Mouse (Mus musculus): Measurements from ENCODE around the gene Zfp866.

Zfp866 gene

DNA sequence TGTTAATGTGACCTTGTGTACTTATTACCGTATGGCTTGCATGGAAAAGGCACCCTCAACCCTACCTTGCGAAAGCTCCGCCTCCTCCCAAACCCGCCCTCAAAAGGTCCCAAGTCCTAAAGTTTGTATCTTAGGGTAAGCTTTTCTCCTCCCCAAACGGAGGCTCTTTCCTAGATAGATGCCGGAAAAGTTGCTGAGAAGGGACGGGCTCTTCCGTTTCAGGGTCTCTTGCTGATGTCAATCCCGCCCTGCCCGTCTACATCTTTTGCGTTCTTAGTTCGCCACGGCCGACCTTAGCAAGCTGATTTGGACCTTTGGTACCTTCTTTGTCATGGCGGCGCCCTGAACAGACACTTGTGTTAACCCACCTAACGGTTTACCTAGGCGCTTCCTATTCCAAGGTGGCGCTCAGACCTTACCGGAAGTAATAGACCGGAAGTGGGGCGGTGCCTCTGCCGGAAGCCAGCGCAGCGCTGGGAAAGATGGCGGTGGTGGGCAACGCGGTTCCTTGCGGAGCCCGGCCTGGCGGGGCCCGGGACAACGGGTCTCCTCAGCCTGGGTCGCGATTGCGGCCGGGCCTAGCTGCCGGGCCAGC, at the start of gene Zfp866, which contains the start of gene Atp13a1:
Gene Zfp866 (minus strand): TSS at position 406 of the 595 bp plus-strand sequence.
Gene Atp13a1 (plus strand): TSS at position 391 of the 595 bp plus-strand sequence.
- peak; percentile 88 to 90 for DNase-seq

DNA sequence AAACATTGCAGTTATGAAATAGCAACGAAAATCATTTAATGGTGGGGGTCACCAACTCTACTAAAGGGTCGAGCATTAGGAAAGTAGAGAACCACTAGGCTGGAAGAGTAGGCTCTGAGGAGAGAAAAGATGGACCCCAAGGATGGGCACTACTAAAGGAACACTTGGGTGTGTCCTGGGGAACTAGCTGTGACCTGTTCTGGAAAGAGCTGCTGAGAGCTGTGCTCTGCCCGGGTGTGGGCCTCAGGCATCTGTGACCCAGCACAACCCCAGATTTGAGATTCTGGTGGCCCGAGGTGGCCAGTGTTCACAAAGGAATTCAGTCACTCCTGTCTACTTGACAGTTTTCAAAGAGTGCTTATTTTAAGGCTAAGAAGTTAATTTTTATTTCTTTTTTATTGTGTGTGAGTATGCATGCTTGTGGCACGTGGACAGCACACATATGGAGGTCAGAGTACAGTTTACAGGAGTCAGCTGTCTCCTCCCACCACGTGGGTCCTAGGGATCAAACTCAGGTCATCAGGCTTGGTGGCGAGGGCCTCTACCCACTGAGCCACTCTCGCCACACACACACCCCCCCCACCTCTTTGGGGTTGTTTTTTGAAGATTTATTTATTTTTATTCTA, 46.2 kb upstream of the Zfp866 start:
- DNase-seq = no peak

- peak; percentile 94 to 97 for DNase-seq
These were observed 41.4 kb upstream of the Zfp866 start, which contains the start of gene Pbx4 for GRCm38 (mm10) chr8:69832298-69832853. TSS of gene Pbx4 (plus strand) at chr8:69832491.

DNA sequence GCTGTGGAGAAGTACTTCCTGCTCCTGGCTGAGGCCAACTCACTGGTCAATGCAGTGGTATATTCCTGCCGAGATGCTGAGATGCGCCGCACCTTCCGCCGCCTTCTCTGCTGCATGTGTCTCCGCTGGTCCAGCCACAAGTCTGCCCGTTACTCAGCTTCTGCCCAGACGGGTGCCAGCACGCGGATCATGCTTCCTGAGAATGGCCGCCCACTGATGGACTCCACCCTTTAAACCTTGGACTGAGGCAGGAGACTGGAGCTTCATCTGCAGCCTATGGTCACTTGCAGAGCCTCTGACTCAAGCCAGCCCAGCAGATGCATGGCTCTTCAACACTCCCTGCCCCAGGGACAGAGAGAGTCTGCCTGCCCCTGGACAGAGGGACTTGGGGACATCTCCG, 35.4 kb upstream of the Zfp866 start:
- DNase-seq = no peak

GRCm38 (mm10) chr8:69822386-69823191, 31.6 kb upstream of the Zfp866 start, which contains the start of gene Lpar2:
TSS of gene Lpar2 (plus strand) at chr8:69822429.
- DNase-seq = peak; percentile 74 to 82

- DNase-seq = peak; percentile 26 to 50
These were observed 31.0 kb upstream of the Zfp866 start for GRCm38 (mm10) chr8:69821971-69822385.

GRCm38 (mm10) chr8:69820466-69820865, 29.5 kb upstream of the Zfp866 start:
- no peak for DNase-seq

GRCm38 (mm10) chr8:69815396-69815795, 24.4 kb upstream of the Zfp866 start:
- no peak for DNase-seq

DNA sequence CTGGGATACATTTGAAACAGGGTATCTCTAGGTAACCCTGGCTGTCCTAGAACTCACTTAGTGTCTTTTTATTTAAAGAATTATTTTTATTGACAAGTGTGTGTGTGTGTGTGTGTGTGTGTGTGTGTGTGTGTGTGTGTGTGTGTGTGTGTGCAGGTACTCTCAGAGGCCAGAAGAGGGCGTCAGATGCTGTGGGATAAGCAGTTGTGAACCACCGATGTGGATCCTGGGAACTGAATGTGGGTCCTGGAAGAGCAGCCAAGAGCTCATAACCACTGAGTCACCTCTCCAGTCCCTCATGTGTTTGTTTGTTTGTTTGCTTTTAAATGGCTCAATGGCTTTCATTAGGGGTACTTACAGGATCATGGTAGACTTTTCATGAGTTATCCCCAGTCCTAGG, 23.9 kb upstream of the Zfp866 start:
- no peak for DNase-seq

- no peak for DNase-seq
These were observed 18.8 kb upstream of the Zfp866 start for GRCm38 (mm10) chr8:69809820-69810219.

DNA sequence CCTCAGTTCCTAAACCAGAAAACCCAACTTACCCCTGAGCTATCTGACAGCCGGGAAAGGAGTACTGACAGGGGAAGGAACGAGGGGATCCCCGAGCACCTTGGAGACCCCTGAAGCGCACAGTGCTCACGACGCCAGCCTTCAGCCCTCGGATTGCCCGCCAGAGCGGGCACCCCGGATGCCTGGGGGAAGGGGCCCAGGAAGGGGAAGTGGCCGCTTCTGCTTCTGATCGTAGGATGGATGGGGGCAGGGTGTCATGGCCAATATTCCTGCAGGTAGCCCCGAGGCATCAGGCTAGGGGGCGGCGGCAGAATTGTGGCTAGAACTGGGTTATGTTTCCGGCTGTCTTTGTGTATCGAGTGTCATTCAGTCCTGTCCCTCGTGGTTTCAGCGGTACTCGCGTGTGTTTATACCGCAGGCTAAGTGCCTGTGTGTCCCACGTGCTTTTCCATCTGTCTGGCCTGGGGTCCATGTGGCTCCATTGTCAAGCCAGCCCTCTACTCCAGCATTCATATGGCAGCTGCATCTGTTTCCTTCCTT, 18.0 kb upstream of the Zfp866 start:
- DNase-seq = peak; percentile 58 to 72

GRCm38 (mm10) chr8:69808094-69808863, 17.3 kb upstream of the Zfp866 start, which contains the start of gene Gmip:
TSS of gene Gmip (plus strand) at chr8:69808679.
- DNase-seq = peak; percentile 95 to 96

DNA sequence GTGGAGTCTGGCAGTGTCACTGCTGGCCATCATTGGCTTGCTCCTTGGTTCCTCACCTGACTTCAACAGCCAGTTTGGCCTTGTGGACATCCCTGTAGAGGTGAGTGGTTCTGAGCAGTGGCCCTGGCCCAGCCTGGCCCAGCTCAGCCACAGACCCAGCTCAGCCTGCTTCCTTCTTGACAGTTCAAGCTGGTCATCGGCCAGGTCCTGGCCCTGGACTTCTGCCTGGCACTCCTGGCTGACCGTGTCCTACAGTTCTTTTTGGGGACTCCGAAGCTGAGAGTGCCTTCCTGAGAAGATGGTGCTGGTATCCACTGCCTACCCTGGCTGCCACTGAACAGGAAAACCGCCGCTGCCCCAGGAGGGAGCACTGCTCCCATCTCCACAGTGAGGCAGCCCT, 16.3 kb upstream of the Zfp866 start:
- no peak for DNase-seq

DNA sequence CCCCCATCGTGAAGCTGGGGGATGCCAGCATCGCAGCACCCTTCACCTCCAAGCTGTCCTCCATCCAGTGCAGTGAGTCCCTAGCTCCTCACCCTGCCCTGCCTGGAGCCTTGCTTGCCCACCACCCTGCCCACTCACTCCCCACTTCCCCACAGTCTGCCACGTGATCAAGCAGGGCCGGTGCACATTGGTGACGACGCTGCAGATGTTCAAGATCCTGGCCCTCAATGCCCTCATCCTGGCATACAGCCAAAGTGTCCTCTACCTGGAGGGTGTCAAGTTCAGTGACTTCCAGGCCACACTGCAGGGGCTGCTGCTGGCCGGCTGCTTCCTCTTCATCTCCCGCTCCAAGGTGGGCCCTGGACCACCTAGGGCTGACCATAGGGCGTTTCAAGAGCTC, 14.5 kb upstream of the Zfp866 start:
- no peak for DNase-seq

DNA sequence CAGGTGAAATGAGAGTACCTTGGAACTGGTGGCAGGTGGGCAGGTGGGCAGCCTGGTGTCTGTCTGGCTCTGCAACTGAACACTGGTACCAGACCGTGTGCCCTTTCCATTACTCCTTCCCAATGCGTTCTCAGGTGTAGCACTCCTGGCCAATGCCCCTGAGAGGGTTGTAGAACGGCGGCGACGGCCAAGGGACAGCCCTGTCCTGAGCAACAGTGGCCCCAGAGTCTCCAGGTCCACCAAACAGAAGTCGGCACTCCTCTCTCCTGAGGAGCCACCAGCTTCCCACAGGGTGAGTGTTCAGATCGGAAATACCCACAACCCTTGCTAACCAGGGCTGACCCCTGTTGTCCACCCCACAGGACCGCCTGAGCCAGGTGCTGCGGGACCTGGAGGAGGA, 14.1 kb upstream of the Zfp866 start:
- DNase-seq = no peak

DNA sequence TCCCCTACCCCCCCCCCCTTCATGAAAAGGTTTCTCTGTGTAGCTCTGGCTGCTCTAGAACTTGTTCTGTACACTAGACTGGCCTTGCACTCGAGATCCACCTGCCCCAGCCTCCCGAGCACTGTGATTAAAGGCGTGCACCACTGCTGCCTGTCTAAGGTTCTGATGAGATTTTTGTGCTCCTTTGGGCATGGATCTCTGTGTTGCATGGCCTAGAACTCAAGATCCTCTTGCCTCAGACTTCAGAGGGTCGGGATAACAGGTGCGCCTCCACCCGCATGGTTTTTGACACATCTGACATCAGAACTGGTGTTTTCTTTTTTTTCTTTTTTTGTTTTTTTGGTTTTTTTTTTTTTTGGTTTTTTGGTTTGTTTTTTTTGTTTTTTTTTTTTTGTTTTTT, 13.6 kb upstream of the Zfp866 start:
- DNase-seq = no peak

- no peak for DNase-seq
These were observed 12.4 kb upstream of the Zfp866 start for GRCm38 (mm10) chr8:69803366-69803765.

- no peak for DNase-seq
These were observed 11.2 kb upstream of the Zfp866 start for GRCm38 (mm10) chr8:69802216-69802615.

- DNase-seq = peak in 1 of 2 experiments; percentile 0
These were observed 10.8 kb upstream of the Zfp866 start for GRCm38 (mm10) chr8:69801796-69802195.

DNA sequence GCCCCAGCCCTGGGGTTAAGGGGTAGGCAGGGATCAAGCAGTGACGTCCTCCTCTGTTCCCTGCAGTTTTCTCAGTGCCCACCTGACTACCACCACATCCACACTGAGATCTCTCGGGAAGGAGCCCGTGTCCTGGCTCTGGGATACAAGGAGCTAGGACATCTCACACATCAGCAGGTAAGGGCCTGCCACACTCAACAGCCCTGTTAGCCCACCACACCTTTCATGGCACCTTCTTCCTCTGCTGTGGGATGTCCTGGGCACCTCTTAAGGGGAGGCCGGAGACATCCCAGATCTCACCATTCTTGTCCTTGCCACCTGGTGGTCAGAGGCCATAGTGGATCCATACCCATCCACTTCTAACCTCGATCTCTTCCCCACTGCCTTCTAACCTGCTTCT, 9.0 kb upstream of the Zfp866 start:
- DNase-seq = peak in 1 of 2 experiments; percentile 1

DNA sequence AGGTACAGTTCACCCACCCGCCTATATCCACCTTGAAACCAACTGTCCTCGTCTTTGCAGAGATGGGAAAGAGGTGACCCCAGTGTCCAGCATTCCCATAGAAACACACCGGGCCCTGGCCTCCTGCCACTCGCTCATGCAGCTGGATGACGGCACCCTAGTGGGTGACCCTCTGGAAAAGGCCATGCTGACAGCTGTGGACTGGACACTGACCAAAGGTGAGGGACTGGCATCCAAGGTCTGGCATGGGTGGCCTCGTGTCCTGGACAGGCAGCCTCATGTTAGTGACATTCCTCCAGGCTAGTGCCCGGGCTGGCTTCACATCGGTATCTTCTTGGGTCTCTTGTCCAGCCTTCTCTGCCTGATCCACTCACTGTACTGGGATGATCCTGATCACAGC, 8.3 kb upstream of the Zfp866 start:
- DNase-seq = peak in 1 of 2 experiments; percentile 1

GRCm38 (mm10) chr8:69797661-69798060, 6.7 kb upstream of the Zfp866 start:
- DNase-seq = peak in 1 of 2 experiments; percentile 0
